Mouse (Mus musculus) stomach, postnatal 0 days (tissue): ENCODE data around the gene Ssbp4.

ENCODE experiments used
- CTCF ChIP-seq: IDR thresholded peaks from 2 replicates; pipeline ENCODE4 v1.5.1; 2016; ENCODE audit warnings: antibody characterized with exemption, low read depth, mild to moderate bottlenecking, moderate library complexity
- EP300 ChIP-seq: optimal IDR thresholded peaks from 2 replicates; pipeline ENCODE3; 2016; ENCODE audit warnings: antibody characterized with exemption

- TF ChIP-seq CTCF (no peak), EP300 (no peak)
Measured at GRCm38 (mm10) chr8:70583476-70584387, 24.9 kb downstream of the Ssbp4 start.
